Mouse (Mus musculus) E14TG2a.4 (cell line): Measurements from ENCODE around the gene Sapcd2.

Experiments used
- CTCF ChIP-seq: conservative IDR thresholded peaks from 2 replicates; pipeline ENCODE4 v1.5.1; 2014; ENCODE audit warnings: low read length
- NANOG ChIP-seq: IDR thresholded peaks from 2 replicates; pipeline ENCODE4 v1.6.1; 2014; ENCODE audit warnings: borderline replicate concordance, low read length, mixed read lengths
- POU5F1 ChIP-seq: IDR thresholded peaks from 2 replicates; pipeline ENCODE4 v1.6.1; 2014; ENCODE audit warnings: low read length, borderline replicate concordance

DNA sequence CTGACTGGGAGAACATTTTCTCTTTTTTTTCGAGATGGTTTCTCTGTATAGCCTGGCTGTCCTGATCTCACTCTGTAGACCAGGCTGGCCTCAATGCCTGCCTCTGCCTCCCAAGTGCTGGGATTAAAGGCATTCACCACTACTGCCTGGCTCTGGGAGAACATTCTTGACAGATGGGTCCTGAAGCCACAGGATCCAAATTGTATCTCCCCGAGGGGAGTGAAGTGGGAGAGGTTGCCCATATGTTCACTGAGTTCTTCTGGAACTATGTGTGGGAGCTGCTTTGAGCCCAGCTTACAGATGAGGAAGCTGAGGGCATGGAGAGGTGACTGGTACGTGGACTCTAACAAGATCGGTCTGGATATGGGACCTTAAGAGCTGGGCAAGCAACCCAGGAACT is 31.9 kb downstream of the Sapcd2 start:
- TF ChIP-seq CTCF (no peak), POU5F1 (no peak), NANOG (no peak)
